Mouse (Mus musculus): ENCODE results near the gene Abcg5. TPM values are rescaled to one million over a fixed set of nuclear protein-coding genes. Genes with fewer than 3 reads are reported as not detected.

Abcg5 gene
- polyA plus RNA-seq, 1 experiment, result not detected

GRCm38 (mm10) chr17:84621209-84621608, 61.6 kb downstream of the Abcg5 start:
- Histone ChIP-seq H3K4me1 (ENCODE audit: control insufficient read depth, insufficient read depth, low read length) (peaks cover 13% of the 10 kb centered on the region), H3K4me3 (ENCODE audit: insufficient read depth, low read length) (no peak overlapping the region), H3K27ac (ENCODE audit: insufficient read depth, low read depth, low read length) (no peak overlapping the region)
- TF ChIP-seq POLR2A (IDR thresholded peaks at IDR 0.05; ENCODE audit: borderline replicate concordance, low read depth, low read length) (no peak), CTCF (IDR thresholded peaks at IDR 0.05; ENCODE audit: low read depth, low read length) (no peak)

GRCm38 (mm10) chr17:84620610-84621009, 62.2 kb downstream of the Abcg5 start:
- Histone ChIP-seq H3K4me1 (ENCODE audit: control insufficient read depth, insufficient read depth, low read length) (peaks cover 13% of the 10 kb centered on the region), H3K27ac (ENCODE audit: insufficient read depth, low read depth, low read length) (no peak overlapping the region), H3K4me3 (ENCODE audit: insufficient read depth, low read length) (no peak overlapping the region)
- TF ChIP-seq POLR2A (IDR thresholded peaks at IDR 0.05; ENCODE audit: borderline replicate concordance, low read depth, low read length) (no peak), CTCF (IDR thresholded peaks at IDR 0.05; ENCODE audit: low read depth, low read length) (no peak)

DNA sequence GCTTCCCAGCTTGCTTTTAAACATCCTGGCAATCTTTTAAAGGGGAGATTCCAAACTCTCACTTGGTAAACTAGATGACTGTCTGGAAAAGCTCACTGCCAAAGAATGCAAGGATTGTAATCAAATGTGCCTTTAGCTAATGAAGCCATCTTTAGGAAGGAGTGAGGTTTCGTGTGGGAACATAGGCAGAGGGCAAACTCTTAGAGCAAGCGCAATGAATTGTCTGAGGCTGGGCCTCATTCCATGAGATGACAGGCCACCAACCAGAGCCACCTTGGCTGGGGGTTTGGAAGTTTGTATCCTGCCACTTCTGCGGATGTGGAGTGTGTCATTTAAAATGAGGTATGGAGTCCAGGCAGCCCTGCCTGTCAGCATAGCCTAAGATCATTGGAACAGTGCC, 62.7 kb downstream of the Abcg5 start:
- Histone ChIP-seq H3K4me3 (ENCODE audit: insufficient read depth, low read length) (no peak overlapping the region), H3K27ac (ENCODE audit: insufficient read depth, low read depth, low read length) (no peak overlapping the region), H3K4me1 (ENCODE audit: control insufficient read depth, insufficient read depth, low read length) (peaks cover 13% of the 10 kb centered on the region)
- TF ChIP-seq POLR2A (IDR thresholded peaks at IDR 0.05; ENCODE audit: borderline replicate concordance, low read depth, low read length), result no peak
- no peak for TF ChIP-seq CTCF (IDR thresholded peaks at IDR 0.05; ENCODE audit: low read depth, low read length)

GRCm38 (mm10) chr17:84619112-84619511, 63.7 kb downstream of the Abcg5 start:
- no peak overlapping the region for H3K4me3 ChIP-seq (ENCODE audit: insufficient read depth, low read length)
- peaks cover 13% of the 10 kb centered on the region for H3K4me1 ChIP-seq (ENCODE audit: control insufficient read depth, insufficient read depth, low read length)
- TF ChIP-seq CTCF (IDR thresholded peaks at IDR 0.05; ENCODE audit: low read depth, low read length), result no peak
- H3K27ac ChIP-seq (ENCODE audit: insufficient read depth, low read depth, low read length), result peak overlapping the region; percentile 47

DNA sequence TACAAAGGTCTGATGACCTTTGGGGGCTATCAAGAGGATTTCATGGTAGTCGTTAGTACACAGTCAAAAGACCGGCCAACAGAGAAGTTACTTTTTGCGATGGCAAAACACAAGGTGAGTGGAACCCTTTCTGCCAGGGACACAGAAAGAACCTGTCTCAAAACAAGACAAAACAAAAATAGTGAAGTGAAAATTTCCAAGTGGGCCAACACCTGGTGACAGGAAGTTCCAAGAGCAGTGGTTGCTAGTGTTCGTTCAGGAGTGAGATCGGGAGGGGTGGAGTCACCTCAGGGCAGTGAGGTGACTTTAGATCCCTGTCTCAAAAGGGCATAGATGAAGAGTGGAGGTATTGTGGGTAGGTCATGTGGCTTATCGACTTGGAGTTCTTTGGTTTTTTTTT, 64.9 kb downstream of the Abcg5 start:
- no peak for TF ChIP-seq CTCF (IDR thresholded peaks at IDR 0.05; ENCODE audit: low read depth, low read length)
- TF ChIP-seq POLR2A (IDR thresholded peaks at IDR 0.05; ENCODE audit: borderline replicate concordance, low read depth, low read length), result no peak
- H3K27ac ChIP-seq (ENCODE audit: insufficient read depth, low read depth, low read length), result no peak overlapping the region
- peaks cover 13% of the 10 kb centered on the region for H3K4me1 ChIP-seq (ENCODE audit: control insufficient read depth, insufficient read depth, low read length)
- no peak overlapping the region for H3K4me3 ChIP-seq (ENCODE audit: insufficient read depth, low read length)

DNA sequence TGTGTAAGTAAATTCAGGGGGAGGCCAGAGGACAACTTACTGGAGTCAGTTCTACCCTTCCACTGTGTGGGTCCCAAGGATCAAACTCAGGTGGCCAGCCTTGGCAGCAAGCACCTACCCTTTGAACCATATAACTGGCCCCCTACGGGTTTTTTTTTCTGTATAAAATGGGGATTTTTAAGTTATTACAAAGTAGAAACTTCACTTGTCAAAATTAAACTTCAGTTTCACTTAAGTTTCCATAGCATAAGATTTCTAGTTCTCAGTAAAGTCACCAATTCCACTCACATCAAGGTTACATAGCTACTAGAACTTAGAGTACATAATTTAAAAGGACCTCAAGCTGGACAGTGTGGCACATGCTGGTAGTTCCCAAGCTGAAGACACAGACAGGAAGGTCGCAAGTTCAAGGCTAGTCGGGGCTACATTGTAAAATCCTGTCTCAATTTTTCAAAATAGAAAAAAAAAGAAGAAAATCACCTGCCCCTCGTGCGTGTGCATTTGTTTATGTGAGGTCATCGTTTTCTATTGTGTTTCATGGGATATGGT, 66.2 kb downstream of the Abcg5 start:
- no peak overlapping the region for H3K4me3 ChIP-seq (ENCODE audit: insufficient read depth, low read length)
- peaks cover 13% of the 10 kb centered on the region for H3K4me1 ChIP-seq (ENCODE audit: control insufficient read depth, insufficient read depth, low read length)
- no peak overlapping the region for H3K27ac ChIP-seq (ENCODE audit: insufficient read depth, low read depth, low read length)
- TF ChIP-seq POLR2A (IDR thresholded peaks at IDR 0.05; ENCODE audit: borderline replicate concordance, low read depth, low read length) (no peak), CTCF (IDR thresholded peaks at IDR 0.05; ENCODE audit: low read depth, low read length) (no peak)

GRCm38 (mm10) chr17:84615811-84616210, 67.0 kb downstream of the Abcg5 start:
- no peak for TF ChIP-seq CTCF (IDR thresholded peaks at IDR 0.05; ENCODE audit: low read depth, low read length)
- TF ChIP-seq POLR2A (IDR thresholded peaks at IDR 0.05; ENCODE audit: borderline replicate concordance, low read depth, low read length), result no peak
- Histone ChIP-seq H3K27ac (ENCODE audit: insufficient read depth, low read depth, low read length) (no peak overlapping the region), H3K4me1 (ENCODE audit: control insufficient read depth, insufficient read depth, low read length) (peaks cover 13% of the 10 kb centered on the region), H3K4me3 (ENCODE audit: insufficient read depth, low read length) (no peak overlapping the region)

DNA sequence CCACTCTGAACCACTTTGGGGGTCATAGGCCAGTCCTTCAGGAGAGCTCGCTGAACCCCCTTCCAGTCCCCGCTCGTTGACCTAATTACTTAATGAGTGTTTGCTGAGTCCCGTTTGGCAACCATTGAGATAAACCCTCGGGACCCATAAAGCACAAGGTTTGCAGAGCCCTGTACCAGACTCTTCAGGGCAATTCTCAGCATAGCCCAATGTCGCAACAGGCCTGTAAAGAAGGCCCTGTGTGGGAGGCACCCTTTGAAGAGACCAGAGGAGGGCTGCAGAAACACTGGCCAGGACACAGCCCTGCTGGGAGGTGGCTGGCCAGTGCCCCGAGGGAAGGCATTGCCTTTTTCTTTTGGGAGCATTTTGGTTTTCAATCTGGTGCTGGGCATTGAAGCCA, 70.8 kb downstream of the Abcg5 start:
- no peak for TF ChIP-seq CTCF (IDR thresholded peaks at IDR 0.05; ENCODE audit: low read depth, low read length)
- TF ChIP-seq POLR2A (IDR thresholded peaks at IDR 0.05; ENCODE audit: borderline replicate concordance, low read depth, low read length), result no peak
- no peak overlapping the region for H3K4me3 ChIP-seq (ENCODE audit: insufficient read depth, low read length)
- H3K27ac ChIP-seq (ENCODE audit: insufficient read depth, low read depth, low read length), result no peak overlapping the region
- peaks cover 12% of the 10 kb centered on the region for H3K4me1 ChIP-seq (ENCODE audit: control insufficient read depth, insufficient read depth, low read length)

DNA sequence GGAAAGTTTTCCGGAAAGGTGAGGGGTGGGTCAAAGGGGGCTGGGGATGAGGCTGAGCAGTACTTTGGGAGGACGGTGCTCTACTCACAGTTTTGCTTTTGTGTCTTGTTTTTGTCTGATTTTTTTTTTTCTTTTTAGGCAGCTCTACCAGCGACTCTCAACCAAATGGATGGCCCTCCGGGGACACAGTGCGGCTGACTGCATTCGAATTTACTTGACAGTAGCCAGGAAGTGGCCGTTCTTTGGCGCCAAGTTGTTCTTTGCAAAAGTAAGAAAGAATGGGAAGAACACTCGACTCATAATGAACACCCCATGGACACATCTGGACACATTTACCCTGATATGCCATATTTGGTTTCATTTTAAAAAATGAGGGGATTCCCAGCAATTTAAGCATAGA, 71.3 kb downstream of the Abcg5 start:
- H3K27ac ChIP-seq (ENCODE audit: insufficient read depth, low read depth, low read length), result no peak overlapping the region
- no peak overlapping the region for H3K4me3 ChIP-seq (ENCODE audit: insufficient read depth, low read length)
- TF ChIP-seq POLR2A (IDR thresholded peaks at IDR 0.05; ENCODE audit: borderline replicate concordance, low read depth, low read length) (no peak), CTCF (IDR thresholded peaks at IDR 0.05; ENCODE audit: low read depth, low read length) (no peak)
- H3K4me1 ChIP-seq (ENCODE audit: control insufficient read depth, insufficient read depth, low read length), result peaks cover 12% of the 10 kb centered on the region

DNA sequence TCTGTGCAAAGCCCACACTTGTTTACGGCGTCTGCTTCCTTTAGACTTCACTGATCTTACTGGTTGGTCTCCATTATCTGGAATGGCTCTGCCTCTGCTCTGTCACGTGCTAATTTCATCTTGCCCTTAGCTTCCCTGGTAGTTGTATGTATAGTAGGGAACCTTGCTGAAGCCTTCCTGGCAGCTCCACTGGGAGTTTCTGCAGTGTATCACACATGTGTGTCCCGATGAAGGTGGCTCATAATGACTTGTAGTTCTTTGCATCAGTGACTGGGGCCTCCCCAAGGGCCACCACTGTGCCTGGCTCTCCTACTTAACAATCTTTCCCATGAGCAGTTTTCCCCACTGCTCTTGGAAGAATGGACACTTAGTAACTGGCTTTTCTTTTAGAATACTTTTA, 74.2 kb downstream of the Abcg5 start:
- Histone ChIP-seq H3K27ac (ENCODE audit: insufficient read depth, low read depth, low read length) (no peak overlapping the region), H3K4me3 (ENCODE audit: insufficient read depth, low read length) (no peak overlapping the region), H3K4me1 (ENCODE audit: control insufficient read depth, insufficient read depth, low read length) (peaks cover 12% of the 10 kb centered on the region)
- TF ChIP-seq POLR2A (IDR thresholded peaks at IDR 0.05; ENCODE audit: borderline replicate concordance, low read depth, low read length) (no peak), CTCF (IDR thresholded peaks at IDR 0.05; ENCODE audit: low read depth, low read length) (no peak)

Other genes with a start within 250 kb of the Abcg5 start
- 4.8 and 6.6 TPM in 2 replicates for gene Thada, start 216.8 kb downstream of the Abcg5 start, polyA plus RNA-seq (2012; ENCODE audit: insufficient read depth, insufficient read length, missing spikeins)
- gene Plekhh2, start 171.1 kb downstream of the Abcg5 start, polyA plus RNA-seq (2012; ENCODE audit: insufficient read depth, insufficient read length, missing spikeins), result 0.49 and 0.63 TPM in 2 replicates
- 6.1 and 7.4 TPM in 2 replicates for gene Dync2li1, start 56.5 kb downstream of the Abcg5 start, polyA plus RNA-seq (2012; ENCODE audit: insufficient read depth, insufficient read length, missing spikeins)
- not detected in 2 replicates for gene Abcg8, start 6.7 kb downstream of the Abcg5 start, polyA plus RNA-seq (2012; ENCODE audit: insufficient read depth, insufficient read length, missing spikeins)
- gene Lrpprc, start 107.8 kb upstream of the Abcg5 start, polyA plus RNA-seq (2012; ENCODE audit: insufficient read depth, insufficient read length, missing spikeins), result 17.1 and 20.9 TPM in 2 replicates